Comparison of ENCODE assay signal across 8 mouse cellular contexts in genomic region chr16:92697737-92698611, GRCm38 (mm10).
DNase-seq lines count a peak whose midpoint lies in the region; ATAC-seq and TF ChIP-seq lines count a peak whose summit lies in the region.

No protein-coding gene starts in this region.

- peaks cover 29% of the 10 kb centered on the region for H3K4me1 ChIP-seq in testis, adult 2 months (ENCODE audit: control insufficient read depth, insufficient read depth, low read length)
- peaks cover 20% of the 10 kb centered on the region for H3K4me1 ChIP-seq in midbrain, embryonic 11.5 days (ENCODE audit: control insufficient read depth, insufficient read depth, low read length)

- H3K9ac ChIP-seq in midbrain, embryonic 11.5 days (ENCODE audit: low read length): peak overlapping the region; percentile 55

- no peaks in the 10 kb centered on the region for H3K9me3 ChIP-seq in midbrain, embryonic 11.5 days (ENCODE audit: control insufficient read depth, low read length)

- peak overlapping the region; percentile 46 for H3K4me3 ChIP-seq in testis, adult 2 months (ENCODE audit: control insufficient read depth, low read depth, low read length)
- H3K4me3 ChIP-seq in midbrain, embryonic 11.5 days (ENCODE audit: low read depth, low read length): peak overlapping the region; percentile 50

- intact Hi-C loops in left cerebral cortex, postnatal 36 days (cut with DNase I): loop anchor here (1.0 to 10.0 kb wide), 5 partner anchors 133 to 1387 kb away; partner anchors contain the start of gene Sim2

- peak; percentile 26 for ATAC-seq in common myeloid progenitor, adult 5-6 weeks (replicated peaks; ENCODE audit: low read depth, poor library complexity, severe bottlenecking)
- ATAC-seq in midbrain, embryonic 11.5 days (ENCODE audit: low FRiP score): peak; percentile 36

- H3K4me2 ChIP-seq in midbrain, embryonic 11.5 days: peak overlapping the region; percentile 98

- under 1% methylated on average over 48 of the region's 48 CpGs for WGBS in midbrain, embryonic 11.5 days

- TF ChIP-seq POLR2A in testis, adult 2 months (IDR thresholded peaks at IDR 0.05; ENCODE audit: control insufficient read depth, low read depth, low read length): no peak

- TF ChIP-seq CTCF in testis, adult 2 months (IDR thresholded peaks at IDR 0.05; ENCODE audit: control insufficient read depth, insufficient read depth, insufficient replicate concordance, low read depth, low read length): no peak

- H3K36me3 ChIP-seq in testis, adult 2 months (ENCODE audit: control insufficient read depth, insufficient read depth, low read length): no peaks in the 10 kb centered on the region
- no peaks in the 10 kb centered on the region for H3K36me3 ChIP-seq in midbrain, embryonic 11.5 days (ENCODE audit: control insufficient read depth, insufficient read depth, low read length)

- H3K27ac ChIP-seq in testis, adult 2 months (ENCODE audit: control insufficient read depth, insufficient read depth, low read depth, low read length): no peak overlapping the region
- no peak overlapping the region for H3K27ac ChIP-seq in midbrain, embryonic 11.5 days (ENCODE audit: low read depth, low read length)

- no peak for DNase-seq in testis, postnatal 14 days (ENCODE audit: low spot score)
- DNase-seq in gastrocnemius, postnatal 4 days (ENCODE audit: low spot score in 2 of 2): peak; percentile 27 to 51
- peak; percentile 60 to 74 for DNase-seq in kidney, postnatal 4 days
- peak; percentile 96 for DNase-seq in midbrain, embryonic 11.5 days (ENCODE audit: low spot score, missing footprints)
- peak; percentile 68 for DNase-seq in testis, postnatal 10 days (ENCODE audit: low spot score)
- no peak for DNase-seq in left cerebral cortex, postnatal 36 days (ENCODE audit: low spot score in 2 of 2)

- H3K27me3 ChIP-seq in testis, adult 2 months (ENCODE audit: control insufficient read depth, insufficient read depth, low read length): peaks cover 4% of the 10 kb centered on the region
- H3K27me3 ChIP-seq in midbrain, embryonic 11.5 days (ENCODE audit: control insufficient read depth, insufficient read depth, low read length): peaks cover 83% of the 10 kb centered on the region

Comparison
In these comparisons a context has a peak if more than half of its experiments do, and no peak if none do; other contexts are left out.
1. DNase-seq: peak in gastrocnemius, postnatal 4 days (2 of 2), kidney, postnatal 4 days (2 of 2), midbrain, embryonic 11.5 days (single experiment) and testis, postnatal 10 days (single experiment); none in testis, postnatal 14 days (single experiment) and left cerebral cortex, postnatal 36 days (0 of 2).